Mouse (Mus musculus) induced T-regulatory cell, adult 2 months (primary cell): ENCODE data around the gene Catspere2.
"Not testable (repeated sequence)": the region's sequence is repeated elsewhere in the genome, so short reads cannot be mapped to it uniquely, and the experiment has no call there.

Experiments
- DNase-seq: peaks from one replicate; pipeline ENCODE4 v3.0.0-alpha.2; 2012; ENCODE audit warnings: low read depth

The Catspere2 gene

GRCm38 (mm10) chr1:177983024-177983450, at the start of gene Catspere2:
Gene Catspere2, plus strand, starts transcription at chr1:177983423.
- DNase-seq: peak; percentile 92

GRCm38 (mm10) chr1:177940422-177940977, 42.7 kb upstream of the Catspere2 start:
- peak; percentile 27 for DNase-seq

GRCm38 (mm10) chr1:177981276-177981675, 1.9 kb upstream of the Catspere2 start:
- no peak for DNase-seq

GRCm38 (mm10) chr1:177983582-177983981, 359 bp downstream of the Catspere2 start:
- DNase-seq: not testable (repeated sequence)

GRCm38 (mm10) chr1:177984206-177984605, 983 bp downstream of the Catspere2 start:
- peak; percentile 30 for DNase-seq

GRCm38 (mm10) chr1:177987476-177987875, 4.3 kb downstream of the Catspere2 start:
- DNase-seq: not testable (repeated sequence)

GRCm38 (mm10) chr1:178072798-178073197, 89.6 kb downstream of the Catspere2 start:
- DNase-seq: peak; percentile 12

- not testable (repeated sequence) for DNase-seq
Measured at GRCm38 (mm10) chr1:178097865-178098264, 114.6 kb downstream of the Catspere2 start.

GRCm38 (mm10) chr1:178108514-178108913, 125.3 kb downstream of the Catspere2 start:
- DNase-seq: not testable (repeated sequence)

GRCm38 (mm10) chr1:178122236-178122635, 139.0 kb downstream of the Catspere2 start:
- DNase-seq: not testable (repeated sequence)

- no peak for DNase-seq
Measured at GRCm38 (mm10) chr1:178134288-178134687, 151.1 kb downstream of the Catspere2 start.

GRCm38 (mm10) chr1:178146513-178146912, 163.3 kb downstream of the Catspere2 start:
- DNase-seq: peak; percentile 63

- not testable (repeated sequence) for DNase-seq
Measured at GRCm38 (mm10) chr1:178146915-178147314, 163.7 kb downstream of the Catspere2 start.

- DNase-seq: peak; percentile 62
Measured at GRCm38 (mm10) chr1:178182251-178182650, 199.0 kb downstream of the Catspere2 start.

GRCm38 (mm10) chr1:178185591-178185990, 202.4 kb downstream of the Catspere2 start:
- DNase-seq: no peak

- peak; percentile 96 for DNase-seq
Measured at GRCm38 (mm10) chr1:178187216-178187791, 204.1 kb downstream of the Catspere2 start, which contains the start of gene Desi2. Gene Desi2, plus strand, starts transcription at chr1:178187417.

GRCm38 (mm10) chr1:178187810-178188209, 204.6 kb downstream of the Catspere2 start:
- not testable (repeated sequence) for DNase-seq

GRCm38 (mm10) chr1:178188386-178188785, 205.2 kb downstream of the Catspere2 start:
- peak; percentile 56 for DNase-seq

GRCm38 (mm10) chr1:178205701-178206325, 222.6 kb downstream of the Catspere2 start:
- no peak for DNase-seq

- DNase-seq: not testable (repeated sequence)
Measured at GRCm38 (mm10) chr1:178207856-178208255, 224.6 kb downstream of the Catspere2 start.

- DNase-seq: no peak
Measured at GRCm38 (mm10) chr1:178209966-178210365, 226.7 kb downstream of the Catspere2 start.

GRCm38 (mm10) chr1:178217157-178217556, 233.9 kb downstream of the Catspere2 start:
- DNase-seq: no peak

- no peak for DNase-seq
Measured at GRCm38 (mm10) chr1:178218305-178218704, 235.1 kb downstream of the Catspere2 start.
